ENCODE assay signal across 28 mouse cellular contexts in the genomic region with DNA sequence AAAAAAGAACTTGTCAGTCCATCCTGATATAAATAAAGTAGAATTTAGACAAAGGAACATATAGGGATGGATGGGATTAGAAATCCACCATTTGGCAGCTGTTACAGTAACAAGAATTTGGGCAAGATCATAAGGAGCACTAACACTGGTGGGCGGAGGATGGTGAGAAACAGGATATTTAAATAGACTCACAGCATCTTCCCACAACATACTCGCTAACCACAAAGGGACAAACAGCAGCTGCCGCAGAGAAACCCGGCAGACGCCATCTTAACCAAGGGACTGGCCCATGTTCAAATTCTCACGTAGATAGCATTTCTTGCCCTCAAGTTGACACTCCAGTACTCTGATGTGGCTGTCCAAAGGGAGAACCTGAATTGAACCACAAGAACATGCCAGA. TPM values are rescaled to one million over a fixed set of nuclear protein-coding genes. Genes with fewer than 3 reads are reported as not detected.
"Had no signal": no experiment of that assay in that cellular context is flagged by ENCODE, and none has a peak within 500 bp of the region (broad histone marks: within the 10 kb centered on the region; RNA-seq: fewer than 3 reads in every experiment).

No protein-coding gene starts in this region.

- H3K4me2 ChIP-seq: limb, embryonic 13.5 days; liver, embryonic 12.5 days; liver, embryonic 15.5 days; lung, embryonic 15.5 days; midbrain, embryonic 13.5 days; stomach, embryonic 15.5 days had no signal

- DNase-seq: kidney, adult 18-20 months; kidney, adult 9 months; kidney, postnatal 36 days; layer of hippocampus, postnatal 36 days; liver; lung, adult 18-20 months; lung, postnatal 10 days; lung, postnatal 36 days; right cerebral cortex, postnatal 25 days; spleen, adult 18-20 months; thymus, adult 18-20 months; thymus, postnatal 4 days had no signal

- H3K27me3 ChIP-seq: limb, embryonic 13.5 days; liver, embryonic 12.5 days; liver, embryonic 15.5 days; lung, embryonic 15.5 days; midbrain, embryonic 13.5 days; stomach, embryonic 15.5 days had no signal

- H3K36me3 ChIP-seq: limb, embryonic 10.5 days; limb, embryonic 13.5 days; liver, embryonic 12.5 days; liver, embryonic 15.5 days; lung, embryonic 15.5 days; midbrain, embryonic 10.5 days; midbrain, embryonic 13.5 days; stomach, embryonic 15.5 days had no signal

- H3K9ac ChIP-seq: limb, embryonic 13.5 days; liver, embryonic 12.5 days; liver, embryonic 15.5 days; lung, embryonic 15.5 days; midbrain, embryonic 13.5 days; stomach, embryonic 15.5 days had no signal

- H3K9me3 ChIP-seq: limb, embryonic 10.5 days; limb, embryonic 13.5 days; liver, embryonic 12.5 days; liver, embryonic 15.5 days; lung, embryonic 15.5 days; megakaryocyte, embryonic 14.5 days; midbrain, embryonic 13.5 days; stomach, embryonic 15.5 days had no signal

- ATAC-seq: liver, embryonic 12.5 days; midbrain, embryonic 13.5 days; midbrain, embryonic 16.5 days had no signal

- H3K4me3 ChIP-seq: limb, embryonic 10.5 days; limb, embryonic 13.5 days; liver, embryonic 12.5 days; liver, embryonic 15.5 days; lung, embryonic 15.5 days; megakaryocyte, embryonic 14.5 days; midbrain, embryonic 10.5 days; midbrain, embryonic 13.5 days; stomach, embryonic 15.5 days had no signal

- H3K27ac ChIP-seq: limb, embryonic 10.5 days; limb, embryonic 13.5 days; liver, embryonic 12.5 days; liver, embryonic 15.5 days; lung, embryonic 15.5 days; midbrain, embryonic 10.5 days; midbrain, embryonic 13.5 days; stomach, embryonic 15.5 days had no signal

- H3K4me1 ChIP-seq: limb, embryonic 10.5 days; limb, embryonic 13.5 days; liver, embryonic 12.5 days; liver, embryonic 15.5 days; lung, embryonic 15.5 days; megakaryocyte, embryonic 14.5 days; midbrain, embryonic 10.5 days; midbrain, embryonic 13.5 days; stomach, embryonic 15.5 days had no signal

RNA-seq across cellular contexts. Expression of gene Ccdc113, which starts 17.0 kb away (rescaled TPM):
- total RNA-seq: monocyte, adult 5-6 weeks had no signal
- polyA plus RNA-seq: limb, embryonic 10.5 days; liver, embryonic 12.5 days; liver, embryonic 15.5 days had no signal

RNA-seq across cellular contexts. Expression of gene Prss54, which starts 59.2 kb away (rescaled TPM):
- total RNA-seq: layer of hippocampus, adult 8-10 months; layer of hippocampus, postnatal 10 days; layer of hippocampus, postnatal 36 days; monocyte, adult 5-6 weeks had no signal
- polyA plus RNA-seq: kidney, embryonic 16.5 days; limb, embryonic 10.5 days; limb, embryonic 13.5 days; liver, embryonic 12.5 days; liver, embryonic 15.5 days; lung, embryonic 15.5 days; midbrain, embryonic 10.5 days; midbrain, embryonic 13.5 days; midbrain, embryonic 16.5 days; neural tube, embryonic 11.5 days; neural tube, embryonic 14.5 days; stomach, embryonic 15.5 days had no signal
